Mouse (Mus musculus) stomach, postnatal 0 days (tissue): ENCODE data around the gene Col4a1.

ENCODE experiments used
- CTCF ChIP-seq: IDR thresholded peaks from 2 replicates; pipeline ENCODE4 v1.5.1; 2016; ENCODE audit warnings: antibody characterized with exemption, low read depth, mild to moderate bottlenecking, moderate library complexity
- EP300 ChIP-seq: optimal IDR thresholded peaks from 2 replicates; pipeline ENCODE3; 2016; ENCODE audit warnings: antibody characterized with exemption

GRCm38 (mm10) chr8:11179869-11180268 lies 132.8 kb downstream of the Col4a1 start:
- TF ChIP-seq EP300 (no peak), CTCF (no peak)
